Mouse (Mus musculus) frontal cortex, postnatal 10 days (tissue): Measurements from ENCODE around the gene Rbfox1.

ENCODE experiments used
- DNase-seq, 2 experiments: peaks; one replicate each; pipeline ENCODE4 v3.0.0; 2022; ENCODE audit warnings: low spot score in 2 of 2, mixed read lengths in 1 of 2

The Rbfox1 gene

GRCm38 (mm10) chr16:6448250-6448649 lies 563.1 kb downstream of the Rbfox1 start:
- DNase-seq: peak in 1 of 2 experiments; percentile 22

GRCm38 (mm10) chr16:6455349-6455748 lies 570.2 kb downstream of the Rbfox1 start:
- DNase-seq: no peak

GRCm38 (mm10) chr16:6479094-6479590 lies 594.0 kb downstream of the Rbfox1 start:
- DNase-seq: no peak

DNA sequence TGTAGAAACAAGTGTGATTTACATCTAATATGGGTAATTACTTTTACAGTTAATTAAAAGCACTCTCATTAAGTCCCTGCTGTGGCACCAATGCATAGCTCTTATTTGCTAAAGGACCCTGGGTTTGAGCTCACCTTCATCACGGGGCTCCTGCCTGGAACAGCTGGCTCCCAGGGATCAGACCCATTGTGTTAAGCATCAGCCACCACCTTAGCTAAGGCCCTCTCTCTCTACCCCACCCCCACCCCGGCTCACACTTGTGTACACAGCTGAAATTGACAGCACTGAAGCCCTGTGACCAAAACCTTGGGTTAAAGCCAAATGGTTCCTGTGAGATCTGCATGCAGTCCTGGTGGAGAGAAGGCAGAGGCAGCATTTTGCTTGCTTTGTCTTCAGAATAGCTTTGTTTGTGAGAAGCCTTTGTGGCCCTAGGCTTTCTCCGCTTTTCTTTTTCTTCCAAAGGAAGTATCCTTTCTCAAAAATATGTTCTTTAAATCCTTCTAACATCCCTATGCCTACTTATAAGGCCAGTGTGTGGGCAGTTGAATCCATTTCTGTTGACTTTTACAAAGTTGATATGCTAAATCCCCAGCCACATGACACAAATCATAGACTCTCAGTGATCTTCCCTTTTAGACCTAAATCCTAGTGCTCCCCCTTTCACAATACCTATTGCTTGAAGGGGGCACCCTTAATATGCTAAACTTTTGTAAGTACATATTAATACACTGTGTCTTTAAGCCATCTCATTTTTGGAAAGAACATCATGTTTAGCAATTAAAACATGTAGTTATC lies 594.7 kb downstream of the Rbfox1 start:
- no peak for DNase-seq

GRCm38 (mm10) chr16:6480411-6480728 lies 595.2 kb downstream of the Rbfox1 start:
- DNase-seq: peak; percentile 37 to 74

DNA sequence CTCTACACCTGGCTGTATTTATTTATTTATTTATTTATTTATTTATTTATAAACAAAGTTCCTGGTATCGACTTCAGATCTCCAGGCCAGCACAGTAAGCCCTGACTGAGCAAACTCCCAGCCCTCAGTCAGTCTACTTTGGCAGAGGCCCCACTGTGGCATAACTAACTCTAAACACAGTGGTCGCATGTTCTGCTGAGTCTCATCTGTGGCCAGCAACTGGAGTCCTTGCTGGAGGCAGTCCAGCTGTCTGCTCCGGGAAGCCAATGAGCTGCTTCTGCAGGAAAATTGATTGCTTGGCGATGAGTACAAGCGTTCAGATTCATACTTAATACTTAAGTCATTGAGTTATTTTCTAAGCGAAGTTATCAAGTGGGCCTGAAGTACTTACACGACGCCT lies 598.5 kb downstream of the Rbfox1 start:
- no peak for DNase-seq

GRCm38 (mm10) chr16:6485631-6486030 lies 600.5 kb downstream of the Rbfox1 start:
- no peak for DNase-seq

DNA sequence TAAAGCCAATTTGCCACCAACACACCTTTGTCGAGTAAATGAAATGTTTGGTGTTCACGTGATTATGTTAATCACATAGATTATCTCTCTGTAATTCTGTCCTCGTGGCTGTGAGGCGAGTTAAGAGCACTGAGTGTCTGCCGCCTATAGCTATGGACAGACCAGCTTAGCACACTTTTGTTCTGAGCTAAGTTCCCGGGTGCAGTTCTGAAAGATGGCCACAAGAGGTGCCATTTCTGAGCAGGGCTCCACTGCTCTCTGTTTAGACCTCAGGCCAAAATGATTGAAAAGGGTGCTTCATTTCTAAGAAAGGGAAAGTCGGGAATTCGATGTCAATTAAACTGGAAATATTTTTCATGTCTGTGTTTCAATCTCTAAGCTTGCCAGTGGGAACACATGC lies 617.1 kb downstream of the Rbfox1 start:
- DNase-seq: peak in 1 of 2 experiments; percentile 37

DNA sequence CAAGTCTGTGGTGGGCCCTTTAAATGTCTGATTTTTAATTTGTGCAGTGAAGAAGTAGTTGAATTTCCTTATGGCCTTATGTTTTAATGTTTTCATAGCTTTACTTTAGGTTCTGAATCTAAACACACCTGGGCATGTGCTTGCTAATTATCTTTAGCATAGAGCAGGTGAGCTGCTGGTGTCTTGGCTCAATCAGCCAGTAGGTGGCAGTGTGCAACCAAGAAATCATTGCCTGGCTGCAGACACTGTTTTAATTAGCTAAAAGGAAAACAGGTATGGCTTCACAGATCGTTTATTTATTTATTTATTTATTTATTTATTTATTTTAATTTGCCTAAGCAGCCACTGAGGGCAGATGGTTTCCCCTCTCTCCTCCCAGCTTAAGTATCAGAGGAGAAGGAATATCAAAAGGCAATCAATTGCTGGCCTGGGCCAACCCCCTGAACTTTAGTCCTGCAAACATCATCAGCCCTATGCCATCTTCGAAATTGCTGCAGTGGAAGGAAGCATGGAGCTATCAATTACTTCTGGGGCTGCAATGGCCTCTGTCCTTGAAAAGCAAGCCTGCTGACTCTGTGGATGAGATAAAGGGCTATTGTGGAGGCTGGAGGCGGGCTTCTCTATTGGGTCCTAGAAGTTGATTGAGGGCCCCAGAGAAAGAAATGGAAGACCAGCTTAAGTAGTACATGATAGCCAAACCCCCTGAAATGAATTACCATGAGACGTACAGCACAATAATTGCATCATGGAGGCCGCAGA lies 618.6 kb downstream of the Rbfox1 start:
- peak in 1 of 2 experiments; percentile 58 for DNase-seq

GRCm38 (mm10) chr16:6508924-6509323 lies 623.8 kb downstream of the Rbfox1 start:
- no peak for DNase-seq

DNA sequence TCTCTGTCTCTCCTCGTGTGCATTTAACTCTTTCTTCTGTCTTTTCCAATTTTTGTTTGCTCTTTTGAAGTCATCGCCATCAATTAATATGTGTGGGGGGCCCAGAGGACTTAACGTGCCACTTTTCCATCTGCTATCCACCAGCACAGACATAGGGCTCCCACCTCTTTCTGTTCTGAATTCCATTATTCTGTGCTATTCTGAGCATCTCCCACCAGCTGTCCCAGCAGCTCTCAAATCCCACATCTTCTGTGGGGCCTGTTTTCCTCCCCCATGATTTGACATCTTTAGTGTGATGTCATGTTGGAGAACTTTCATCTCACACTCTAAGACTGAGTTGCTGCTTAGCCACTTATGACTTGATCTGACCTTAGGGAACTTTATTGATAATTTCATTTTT lies 634.3 kb downstream of the Rbfox1 start:
- no peak for DNase-seq

- DNase-seq: no peak
These were observed 640.5 kb downstream of the Rbfox1 start for GRCm38 (mm10) chr16:6525507-6526170.

- DNase-seq: no peak
These were observed 646.3 kb downstream of the Rbfox1 start for GRCm38 (mm10) chr16:6531459-6531858.

DNA sequence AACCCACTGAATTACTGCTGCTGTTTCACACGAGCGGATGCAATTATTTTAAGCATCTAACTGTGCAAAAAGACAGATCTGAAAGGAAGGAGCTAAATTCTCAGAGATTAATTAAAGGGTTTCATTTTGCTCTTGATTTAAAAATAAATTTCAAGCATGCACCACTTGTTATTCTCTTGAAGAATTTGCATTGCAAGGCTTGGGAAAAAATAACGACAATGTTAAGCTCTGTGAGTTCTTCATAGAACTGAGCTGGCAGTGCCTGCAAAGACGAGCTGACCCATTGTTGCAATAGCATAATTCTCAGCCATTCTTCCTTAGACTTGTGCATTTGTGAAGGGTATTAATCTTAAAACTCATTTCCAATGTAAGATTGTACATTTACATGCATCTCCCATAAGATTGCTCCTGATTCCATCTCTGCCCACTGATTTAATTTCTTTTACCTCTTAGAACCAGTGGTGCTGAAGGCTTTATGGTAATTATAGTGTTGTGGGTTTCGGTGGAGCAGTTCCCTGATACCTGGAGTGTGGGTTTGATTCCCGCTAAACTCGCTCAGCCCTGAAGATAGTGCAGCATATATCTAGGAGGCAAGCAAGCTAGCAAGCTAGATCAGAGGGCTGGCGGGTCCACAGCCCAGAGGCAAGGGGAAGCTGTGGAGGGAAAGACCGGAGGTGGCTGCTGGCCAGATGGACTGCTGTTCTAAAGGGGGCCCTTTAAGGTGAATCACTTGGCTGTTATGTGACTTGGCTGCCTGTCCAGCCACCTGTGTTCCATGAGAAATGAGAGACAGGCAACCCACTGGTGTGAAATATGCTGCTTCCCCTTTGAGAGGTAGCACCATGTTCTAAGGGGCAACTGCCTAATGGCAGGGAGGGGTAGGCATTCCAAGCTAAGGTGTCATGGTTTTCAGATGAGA lies 647.2 kb downstream of the Rbfox1 start:
- no peak for DNase-seq

- DNase-seq: no peak
These were observed 670.6 kb downstream of the Rbfox1 start for GRCm38 (mm10) chr16:6555776-6556175.

GRCm38 (mm10) chr16:6557726-6558125 lies 672.6 kb downstream of the Rbfox1 start:
- DNase-seq: no peak

- DNase-seq: no peak
These were observed 699.5 kb downstream of the Rbfox1 start for GRCm38 (mm10) chr16:6584700-6585099.

DNA sequence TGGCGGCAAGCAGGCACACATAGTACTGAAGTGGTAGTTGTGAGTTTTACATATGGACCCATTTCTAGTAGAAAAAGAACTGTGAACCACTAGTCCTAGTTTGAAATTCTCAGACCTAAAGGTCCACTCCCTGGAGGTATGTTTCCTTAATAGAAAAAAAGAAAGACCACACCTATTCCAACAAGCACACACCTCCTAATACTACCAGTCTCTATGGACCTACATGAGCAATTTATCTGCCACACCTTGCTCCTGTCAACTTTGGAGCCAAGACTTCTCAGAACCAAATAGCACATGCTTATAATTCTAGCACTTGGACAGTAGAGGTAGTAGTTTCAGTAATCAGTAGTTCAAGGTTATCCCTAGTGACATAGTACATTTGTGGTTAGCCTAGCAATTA lies 700.0 kb downstream of the Rbfox1 start:
- DNase-seq: no peak

GRCm38 (mm10) chr16:6616526-6616925 lies 731.4 kb downstream of the Rbfox1 start:
- DNase-seq: no peak

DNA sequence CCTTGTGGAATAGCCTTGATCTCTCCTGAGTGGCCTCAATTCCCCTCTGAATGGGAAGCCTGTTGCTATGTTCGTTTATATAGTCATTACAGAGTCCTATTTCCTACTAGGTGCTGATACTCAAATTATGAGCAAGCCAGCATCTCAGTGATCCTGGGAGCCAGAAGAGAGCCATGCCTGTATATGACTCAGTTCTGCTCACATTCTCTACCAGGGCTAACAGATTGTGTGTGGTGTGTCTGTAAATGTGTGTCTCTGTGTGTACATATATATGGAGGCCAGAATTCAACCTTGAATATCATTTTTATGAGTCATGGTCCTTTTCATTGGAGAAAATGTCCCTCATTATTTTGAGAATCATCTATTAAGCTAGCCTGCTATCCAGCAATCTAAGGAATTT lies 755.2 kb downstream of the Rbfox1 start:
- DNase-seq: no peak

DNA sequence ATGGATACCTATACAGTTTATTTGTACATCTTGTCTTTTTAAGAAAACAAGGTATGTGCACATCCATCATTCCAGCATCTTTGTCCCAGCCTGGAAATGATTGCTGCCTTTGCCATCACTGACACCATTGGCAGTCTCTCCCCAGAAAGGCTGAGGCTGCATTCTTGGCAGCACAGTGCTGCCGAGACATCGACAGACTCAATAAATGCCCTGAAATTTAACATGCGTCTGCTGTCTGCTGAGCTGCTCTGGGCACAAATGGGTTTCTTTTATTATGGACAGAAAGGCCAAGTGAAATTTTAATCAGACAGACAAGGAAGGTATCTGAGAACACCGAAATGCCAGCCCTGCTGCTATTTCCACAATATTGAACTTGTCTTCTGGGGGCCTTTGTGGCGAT lies 761.8 kb downstream of the Rbfox1 start:
- DNase-seq: no peak
